Mouse (Mus musculus) neural tube, embryonic 11.5 days (tissue): ENCODE results near the gene Acvr2b. TPM values are rescaled to one million over a fixed set of nuclear protein-coding genes. Genes with fewer than 3 reads are reported as not detected.
"Not testable (repeated sequence)": the region's sequence is repeated elsewhere in the genome, so short reads cannot be mapped to it uniquely, and the experiment has no call there.

Experiments used
- ATAC-seq: fragments of 200-750 bp; cut with Nextera tagmentation; 2 replicates; pipeline ENCODE4 v1.8.0; 2017; ENCODE audit warnings: moderate number of reproducible peaks, mild to moderate bottlenecking, moderate TSS enrichment, moderate library complexity; ENCODE audit not compliant: insufficient read depth, low FRiP score, low TSS enrichment
- DNase-seq: peaks from one replicate; pipeline ENCODE4 v3.0.0-alpha.2; 2015; ENCODE audit warnings: low spot score
- H3K27ac ChIP-seq: fragments of 300-500 bp; sonication (generic); 2 replicates; pipeline ENCODE4 v1.5.1; 2014; ENCODE audit warnings: low read depth, mild to moderate bottlenecking, low read length
- H3K27me3 ChIP-seq: fragments of 300-500 bp; sonication (generic); 2 replicates; pipeline ENCODE4 v1.6.1; 2014; ENCODE audit warnings: mild to moderate bottlenecking, low read length, mixed read lengths; ENCODE audit not compliant: control insufficient read depth, insufficient read depth
- H3K36me3 ChIP-seq: fragments of 300-500 bp; sonication (generic); 2 replicates; pipeline ENCODE4 v1.6.1; 2014; ENCODE audit warnings: mild to moderate bottlenecking, low read length, moderate library complexity, mixed read lengths; ENCODE audit not compliant: control insufficient read depth, insufficient read depth
- H3K4me1 ChIP-seq: fragments of 300-500 bp; sonication (generic); 2 replicates; pipeline ENCODE4 v1.6.1; 2014; ENCODE audit warnings: low read length, mixed read lengths; ENCODE audit not compliant: control insufficient read depth, insufficient read depth
- H3K4me2 ChIP-seq: fragments of 300-500 bp; sonication (generic); 2 replicates; pipeline ENCODE4 v1.6.1; 2014; ENCODE audit warnings: low read depth, mild to moderate bottlenecking, moderate library complexity
- H3K4me3 ChIP-seq: fragments of 300-500 bp; sonication (generic); 2 replicates; pipeline ENCODE4 v1.5.1; 2014; ENCODE audit warnings: low read depth, low read length
- H3K9ac ChIP-seq: fragments of 300-500 bp; sonication (generic); 2 replicates; pipeline ENCODE4 v1.6.1; 2014; ENCODE audit warnings: mild to moderate bottlenecking, low read length
- H3K9me3 ChIP-seq: fragments of 300-500 bp; sonication (generic); 2 replicates; pipeline ENCODE4 v1.6.1; 2016; ENCODE audit warnings: low read length; ENCODE audit not compliant: control insufficient read depth
- whole genome bisulfite sequencing: fragments of 180-500 bp; shearing (Covaris S2); extraction: QIAGEN DNeasy Blood & Tissue Kit; methylation state at CpG from one replicate; pipeline ENCODE4 v1.1.7; 2014; 5-methylcytosine and 5-hydroxymethylcytosine counted together
- polyA plus RNA-seq: library from polyadenylated mRNA; unstranded; fragments of >200 nt; fragmentation: Nextera tagmentation; extraction: Ambion mirVana; gene quantifications from 2 replicates; pipeline ENCODE4 v1.2.1, GENCODE M21; 2014

Acvr2b gene
- polyA plus RNA-seq, 1 experiment from 2014 or later = 99.6 TPM

- H3K36me3 ChIP-seq, H3K27ac ChIP-seq, H3K4me3 ChIP-seq, H3K27me3 ChIP-seq, H3K9ac ChIP-seq, H3K4me1 ChIP-seq, ATAC-seq, H3K4me2 ChIP-seq, H3K9me3 ChIP-seq: not testable (repeated sequence)
- DNase-seq = peak; percentile 4
- 85% methylated on average over 4 of the region's 4 CpGs for WGBS
These were observed 31.1 kb upstream of the Acvr2b start for GRCm38 (mm10) chr9:119370770-119371169.

GRCm38 (mm10) chr9:119371251-119371650, 30.7 kb upstream of the Acvr2b start:
- H3K27me3 ChIP-seq = no peaks in the 10 kb centered on the region
- no peak overlapping the region for H3K9ac ChIP-seq
- no peak for ATAC-seq
- 55% methylated on average over 4 of the region's 4 CpGs for WGBS
- H3K36me3 ChIP-seq = no peaks in the 10 kb centered on the region
- H3K4me3 ChIP-seq = no peak overlapping the region
- H3K27ac ChIP-seq = no peak overlapping the region
- H3K4me1 ChIP-seq = no peaks in the 10 kb centered on the region
- no peaks in the 10 kb centered on the region for H3K9me3 ChIP-seq
- H3K4me2 ChIP-seq = no peak overlapping the region
- DNase-seq = peak; percentile 11

GRCm38 (mm10) chr9:119375008-119375407, 26.9 kb upstream of the Acvr2b start:
- H3K27ac ChIP-seq = no peak overlapping the region
- ATAC-seq = no peak
- no peak overlapping the region for H3K9ac ChIP-seq
- no peaks in the 10 kb centered on the region for H3K9me3 ChIP-seq
- no peaks in the 10 kb centered on the region for H3K4me1 ChIP-seq
- no peak overlapping the region for H3K4me2 ChIP-seq
- no peaks in the 10 kb centered on the region; the same call in 1 of the 2 replicates for H3K36me3 ChIP-seq
- peak; percentile 0 for DNase-seq
- H3K27me3 ChIP-seq = no peaks in the 10 kb centered on the region
- H3K4me3 ChIP-seq = no peak overlapping the region
- 71% methylated on average over 3 of the region's 3 CpGs for WGBS

- Histone ChIP-seq H3K36me3 (no peaks in the 10 kb centered on the region; the same call in 1 of the 2 replicates), H3K9ac (no peak overlapping the region), H3K4me2 (no peak overlapping the region), H3K4me3 (no peak overlapping the region), H3K27ac (no peak overlapping the region), H3K4me1 (no peaks in the 10 kb centered on the region), H3K9me3 (no peaks in the 10 kb centered on the region), H3K27me3 (no peaks in the 10 kb centered on the region)
- DNase-seq (peak; percentile 12), ATAC-seq (no peak)
- WGBS = 63% methylated on average over 6 of the region's 6 CpGs
These were observed 26.4 kb upstream of the Acvr2b start for GRCm38 (mm10) chr9:119375556-119375955.

- H3K4me3 ChIP-seq = no peak overlapping the region
- WGBS = 96% methylated on average over 4 of the region's 4 CpGs
- no peak overlapping the region for H3K4me2 ChIP-seq
- H3K9ac ChIP-seq = no peak overlapping the region
- no peak overlapping the region for H3K27ac ChIP-seq
- H3K36me3 ChIP-seq = no peaks in the 10 kb centered on the region; the same call in 1 of the 2 replicates
- no peaks in the 10 kb centered on the region for H3K9me3 ChIP-seq
- no peaks in the 10 kb centered on the region for H3K27me3 ChIP-seq
- no peaks in the 10 kb centered on the region for H3K4me1 ChIP-seq
- DNase-seq = peak; percentile 9
- ATAC-seq = no peak
These were observed 23.7 kb upstream of the Acvr2b start for GRCm38 (mm10) chr9:119378231-119378630.

- whole genome bisulfite sequencing = 74% methylated on average over 6 of the region's 6 CpGs
- peak; percentile 10 for DNase-seq
These were observed 19.3 kb upstream of the Acvr2b start for GRCm38 (mm10) chr9:119382603-119383002.

GRCm38 (mm10) chr9:119388956-119389355, 13.0 kb upstream of the Acvr2b start:
- H3K9me3 ChIP-seq = no peaks in the 10 kb centered on the region
- WGBS = 58% methylated on average over 5 of the region's 5 CpGs
- no peaks in the 10 kb centered on the region for H3K4me1 ChIP-seq
- no peak overlapping the region for H3K4me3 ChIP-seq
- no peak overlapping the region for H3K9ac ChIP-seq
- no peak overlapping the region for H3K4me2 ChIP-seq
- H3K36me3 ChIP-seq = no peaks in the 10 kb centered on the region; the same call in 1 of the 2 replicates
- ATAC-seq = no peak
- no peak overlapping the region for H3K27ac ChIP-seq
- H3K27me3 ChIP-seq = no peaks in the 10 kb centered on the region
- peak; percentile 31 for DNase-seq

More at GRCm38 (mm10) chr9:119382603-119383002, 19.3 kb upstream of the Acvr2b start:
- Histone ChIP-seq H3K9ac (no peak overlapping the region), H3K4me3 (no peak overlapping the region), H3K27me3 (no peaks in the 10 kb centered on the region), H3K9me3 (no peaks in the 10 kb centered on the region), H3K27ac (no peak overlapping the region), H3K4me1 (no peaks in the 10 kb centered on the region), H3K4me2 (no peak overlapping the region), H3K36me3 (no peaks in the 10 kb centered on the region; the same call in 1 of the 2 replicates)
- ATAC-seq = no peak

GRCm38 (mm10) chr9:119390214-119390613, 11.7 kb upstream of the Acvr2b start:
- Histone ChIP-seq H3K27ac (no peak overlapping the region), H3K27me3 (no peaks in the 10 kb centered on the region), H3K4me3 (no peak overlapping the region), H3K9me3 (no peaks in the 10 kb centered on the region), H3K36me3 (no peaks in the 10 kb centered on the region; the same call in 1 of the 2 replicates), H3K9ac (no peak overlapping the region), H3K4me2 (no peak overlapping the region), H3K4me1 (no peaks in the 10 kb centered on the region)
- WGBS = 91% methylated on average over 2 of the region's 2 CpGs
- ATAC-seq = no peak
- no peak for DNase-seq

GRCm38 (mm10) chr9:119394808-119395207, 7.1 kb upstream of the Acvr2b start:
- Histone ChIP-seq H3K27ac (no peak overlapping the region), H3K36me3 (no peaks in the 10 kb centered on the region; the same call in 1 of the 2 replicates), H3K4me3 (no peak overlapping the region), H3K27me3 (no peaks in the 10 kb centered on the region), H3K4me1 (no peaks in the 10 kb centered on the region), H3K9ac (no peak overlapping the region), H3K9me3 (no peaks in the 10 kb centered on the region), H3K4me2 (no peak overlapping the region)
- DNase-seq = no peak
- WGBS = 83% methylated on average over 1 of the region's 1 CpGs
- no peak for ATAC-seq
